Mouse (Mus musculus): Measurements from ENCODE around the gene Nsg2.
A peak's percentile ranks its signal among the peaks of the same experiment; 100 is the strongest.
"Not testable (repeated sequence)": the region's sequence is repeated elsewhere in the genome, so short reads cannot be mapped to it uniquely, and the experiment has no call there.

Nsg2 gene

DNA sequence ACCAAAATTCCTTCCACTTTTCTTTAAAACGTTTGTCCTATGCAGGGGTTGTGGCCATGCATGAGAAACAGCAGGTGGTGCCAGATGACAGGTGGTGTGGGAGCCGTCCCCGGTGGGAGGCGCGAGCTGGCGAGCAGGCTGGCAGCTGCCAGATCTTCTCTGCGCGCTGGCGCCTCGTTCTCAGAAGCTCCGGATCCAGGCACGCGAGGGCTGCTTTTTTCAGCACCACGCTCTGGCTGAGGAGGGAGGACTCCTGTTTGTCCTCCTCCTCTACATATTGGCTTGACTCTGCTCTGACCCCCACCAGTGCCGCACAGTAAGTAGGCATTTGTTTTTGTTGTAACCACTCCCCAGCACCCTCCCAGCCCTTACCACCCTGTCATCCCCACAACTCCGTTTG, at the start of gene Nsg2:
Nsg2 (plus strand) TSS at position 183 of the 400 bp plus-strand sequence.
- DNase-seq (ENCODE audit: low spot score in 2 of 2) = peak; percentile 74 to 89

DNA sequence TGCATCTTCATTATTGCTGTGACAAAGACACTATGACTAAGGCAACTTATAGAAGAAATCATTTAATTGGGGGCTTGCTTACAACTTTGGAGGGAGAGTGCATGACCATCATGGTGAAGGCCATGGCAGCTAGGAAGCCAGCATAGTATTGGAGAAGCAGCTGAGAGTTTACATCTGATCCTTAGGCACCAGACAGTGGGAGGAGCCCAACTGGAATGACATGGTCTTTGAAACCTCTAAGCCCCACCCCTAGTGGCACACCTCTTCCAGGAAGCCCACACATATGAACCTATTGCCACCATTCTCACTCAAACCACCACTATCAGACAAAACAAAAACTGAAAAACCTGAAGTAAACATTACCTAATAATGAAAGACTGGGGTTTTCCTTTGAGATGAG, 40.2 kb upstream of the Nsg2 start:
- DNase-seq (ENCODE audit: low spot score in 2 of 2) = no peak

DNA sequence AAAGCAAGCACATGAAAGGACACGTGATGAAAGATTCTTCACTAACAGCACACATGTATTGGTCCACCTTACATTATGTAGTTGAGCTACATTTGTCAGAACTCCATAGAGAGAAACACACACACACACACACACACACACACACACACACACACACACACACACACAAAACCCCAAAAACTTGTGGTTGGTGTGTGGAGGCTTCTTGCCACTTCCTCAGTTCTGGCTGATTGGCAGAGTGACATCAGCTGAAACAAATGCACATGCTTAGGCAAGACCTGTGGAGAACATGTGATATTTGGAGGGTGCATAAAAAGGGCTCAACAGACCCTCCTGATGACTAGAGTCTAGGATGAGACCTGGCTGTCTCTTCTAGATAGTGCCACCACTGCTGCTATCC, 36.3 kb upstream of the Nsg2 start:
- DNase-seq (ENCODE audit: low spot score in 2 of 2) = no peak

DNA sequence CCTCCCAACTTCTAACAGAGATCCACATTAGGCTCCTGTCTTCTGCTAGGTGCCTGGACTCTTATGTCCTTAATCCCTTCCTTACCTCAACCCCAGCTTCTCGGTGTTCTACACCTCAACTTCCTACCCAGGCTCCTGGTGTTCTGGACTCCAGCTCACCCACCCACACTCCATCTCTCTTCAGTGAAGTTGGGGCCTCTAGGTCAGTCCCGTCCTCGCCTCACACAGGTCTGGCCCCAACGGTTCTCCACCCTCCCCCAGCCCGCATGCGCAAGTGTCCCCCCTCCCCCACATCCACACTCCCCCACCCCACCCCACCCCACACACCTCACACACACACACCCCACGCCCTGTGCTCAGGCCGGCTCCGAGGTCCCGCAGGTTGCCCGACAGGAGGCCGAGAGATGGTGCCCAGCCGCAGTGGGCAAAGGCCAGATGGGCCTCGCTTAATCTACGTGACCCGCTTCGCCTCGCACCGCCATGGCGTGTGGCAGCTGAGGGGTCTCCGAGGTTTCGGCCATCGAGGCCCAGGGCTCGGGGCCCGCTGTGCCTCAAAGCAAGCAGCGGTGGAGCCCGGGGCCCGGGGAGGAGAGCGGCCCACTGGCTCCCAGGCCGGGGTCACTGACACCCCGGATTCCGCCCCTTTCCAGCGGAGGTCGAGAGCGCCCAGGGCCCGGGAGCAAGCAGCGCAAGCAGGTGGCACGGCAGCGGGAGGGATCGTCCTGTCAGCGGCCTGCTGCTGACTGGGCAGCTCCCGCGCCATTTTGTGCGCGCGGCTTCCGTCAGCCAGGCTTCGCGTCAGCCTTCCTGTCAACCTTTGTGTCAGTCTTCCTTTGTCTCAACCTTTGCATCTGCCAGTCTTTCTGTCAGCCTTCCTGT, 34.8 kb upstream of the Nsg2 start, which contains the start of gene 4930524B15Rik:
4930524B15Rik (plus strand) TSS at position 337 of the 879 bp plus-strand sequence.
- peak in 1 of 2 experiments; percentile 14 for DNase-seq (ENCODE audit: low spot score in 2 of 2)

DNA sequence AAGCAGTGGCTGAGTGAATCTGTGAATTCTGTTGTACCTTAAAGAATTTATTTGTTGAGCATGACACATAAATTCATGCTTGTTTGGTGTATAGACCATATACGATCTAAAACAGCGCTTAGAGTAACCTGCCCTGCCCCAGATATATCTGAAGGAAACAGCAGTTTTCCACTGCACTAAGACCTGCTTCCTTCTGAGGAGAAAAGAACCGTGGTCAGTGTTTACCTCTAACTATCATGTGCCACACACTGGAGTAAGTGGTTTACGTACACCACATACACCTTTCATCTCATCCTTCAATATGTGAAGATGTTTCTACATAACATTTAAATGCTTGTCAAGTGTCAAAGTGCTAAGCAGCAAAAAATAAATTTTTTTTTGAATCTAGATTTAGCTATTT, 26.1 kb upstream of the Nsg2 start:
- DNase-seq (ENCODE audit: low spot score in 2 of 2) = no peak

DNA sequence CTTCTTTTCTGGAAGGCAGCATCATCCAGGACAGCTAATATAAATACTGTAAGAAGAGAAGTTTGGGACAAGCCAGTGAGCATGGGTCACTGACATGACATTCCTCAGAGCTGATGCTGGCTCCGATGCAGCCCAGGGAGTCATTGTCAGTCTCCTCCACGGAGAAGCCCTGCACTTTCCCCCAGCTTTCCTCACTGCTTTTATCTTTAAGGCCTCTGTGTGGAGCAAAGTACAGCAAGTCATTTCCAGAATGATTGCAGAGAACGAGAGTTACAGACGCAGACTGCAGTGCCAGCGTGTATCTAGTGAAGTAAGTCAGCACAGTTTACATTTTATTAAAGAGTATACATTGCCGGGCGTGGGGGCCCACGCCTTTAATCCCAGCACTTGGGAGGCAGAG, 25.4 kb upstream of the Nsg2 start:
- DNase-seq (ENCODE audit: low spot score in 2 of 2) = no peak

DNA sequence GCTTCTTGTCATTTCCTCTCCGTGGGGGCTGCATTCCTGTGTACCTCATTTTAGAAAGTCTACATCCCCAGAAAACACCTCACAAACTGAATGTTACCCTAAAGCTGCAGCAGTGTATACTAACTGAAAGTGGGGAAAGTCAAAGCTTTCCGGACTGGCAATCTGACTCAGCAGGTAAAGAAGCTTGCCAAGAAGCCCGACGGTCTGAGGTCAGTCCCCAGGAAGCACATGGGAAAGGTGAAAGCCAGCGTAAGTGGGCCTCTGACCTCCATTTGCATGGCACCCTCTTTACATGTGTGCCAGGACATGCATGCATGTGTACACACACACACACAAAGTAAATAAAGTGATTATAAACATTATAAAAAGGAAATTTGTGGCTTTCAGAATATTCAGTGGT, 24.6 kb upstream of the Nsg2 start:
- DNase-seq (ENCODE audit: low spot score in 2 of 2) = no peak

DNA sequence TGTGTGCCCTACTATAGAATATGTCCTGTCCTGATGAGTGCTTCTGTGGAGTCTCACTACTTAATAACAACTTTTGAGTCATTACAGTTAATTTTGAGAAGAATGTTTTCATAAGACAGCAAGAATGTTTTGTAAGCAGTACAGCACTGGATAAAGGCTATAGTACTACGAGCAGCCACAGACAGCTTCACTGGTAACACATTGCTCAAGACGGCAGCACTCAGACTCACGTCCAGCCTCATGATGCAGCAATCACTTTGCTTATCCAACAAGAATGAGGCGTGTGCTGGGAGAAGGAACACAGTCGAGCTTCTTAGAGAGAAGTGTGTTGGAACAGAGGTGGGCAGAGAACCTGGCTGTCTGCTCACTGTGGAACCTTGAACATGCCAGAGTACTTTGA, 24.1 kb upstream of the Nsg2 start:
- DNase-seq (ENCODE audit: low spot score in 2 of 2) = no peak

DNA sequence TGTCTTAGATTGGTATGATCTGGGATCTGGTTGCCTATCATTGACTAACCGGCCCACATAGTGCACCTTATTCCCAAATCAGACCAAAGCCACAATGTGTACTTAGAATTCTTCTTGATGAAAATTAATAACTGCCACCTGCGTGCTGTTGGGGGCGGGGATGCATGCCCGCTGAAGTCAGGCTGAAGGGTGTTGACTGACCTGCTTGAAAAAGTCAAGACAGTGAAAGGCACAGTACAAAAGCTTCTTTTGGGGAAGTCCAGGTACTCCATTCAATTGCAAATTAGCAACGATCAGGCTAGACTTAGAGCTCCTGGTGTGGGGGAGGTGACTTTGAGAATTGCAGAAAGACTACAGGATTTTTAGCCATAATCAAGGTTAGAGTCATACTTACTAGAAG, 20.2 kb upstream of the Nsg2 start:
- not testable (repeated sequence) for DNase-seq (ENCODE audit: low spot score in 2 of 2)

DNA sequence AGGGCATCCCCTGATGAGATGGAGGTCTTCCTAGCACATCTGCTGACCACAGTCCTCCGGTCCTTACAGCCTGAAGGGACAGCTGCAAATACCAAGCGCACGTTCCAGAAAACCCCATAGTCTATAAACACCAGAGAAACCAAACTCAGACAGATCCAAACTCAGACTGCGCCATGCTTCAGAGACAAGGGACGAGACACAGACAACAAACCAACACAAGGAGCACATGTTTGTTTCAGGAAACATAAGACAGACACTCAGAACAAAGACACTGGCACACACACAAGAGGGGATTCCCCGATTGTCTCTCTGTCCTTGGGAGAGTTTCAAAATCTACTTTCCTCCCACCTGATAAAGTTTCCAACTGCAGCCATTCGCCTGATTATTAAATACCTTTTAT, 18.4 kb upstream of the Nsg2 start:
- no peak for DNase-seq (ENCODE audit: low spot score in 2 of 2)

DNA sequence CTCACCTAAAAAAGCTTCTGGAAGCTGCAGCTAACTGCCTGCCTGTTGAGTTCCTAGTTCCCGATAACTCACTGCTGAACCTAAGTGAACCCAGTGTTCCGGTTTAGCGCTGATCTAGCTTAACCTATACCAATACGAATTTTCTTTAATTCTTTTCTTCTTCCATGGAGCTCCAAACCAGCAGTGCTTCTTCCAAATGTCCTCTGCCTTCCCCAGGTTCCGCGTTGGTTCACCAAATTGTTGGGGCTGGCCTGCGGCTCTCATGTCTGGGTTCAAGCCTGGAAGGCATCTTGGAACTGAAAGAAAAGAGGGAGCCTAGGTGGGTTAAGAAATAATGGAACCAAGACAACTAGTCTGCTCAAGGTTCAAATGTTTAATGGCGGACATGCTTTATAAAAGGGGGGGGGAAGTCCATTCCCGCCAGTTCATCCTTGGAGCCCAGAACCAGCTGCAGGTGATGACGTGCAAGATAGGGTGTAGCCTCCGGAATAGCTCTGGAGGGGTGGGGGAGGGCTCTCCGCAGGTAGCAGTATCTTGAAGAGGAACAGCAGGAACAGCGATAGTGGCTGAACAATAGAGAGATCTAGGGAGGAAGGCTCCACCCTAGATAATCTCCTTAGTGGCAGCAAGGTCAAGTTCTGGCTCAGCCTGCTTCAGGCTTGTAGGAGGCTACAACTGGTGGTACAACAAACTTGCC, 17.9 kb upstream of the Nsg2 start:
- not testable (repeated sequence) for DNase-seq (ENCODE audit: low spot score in 2 of 2)

DNA sequence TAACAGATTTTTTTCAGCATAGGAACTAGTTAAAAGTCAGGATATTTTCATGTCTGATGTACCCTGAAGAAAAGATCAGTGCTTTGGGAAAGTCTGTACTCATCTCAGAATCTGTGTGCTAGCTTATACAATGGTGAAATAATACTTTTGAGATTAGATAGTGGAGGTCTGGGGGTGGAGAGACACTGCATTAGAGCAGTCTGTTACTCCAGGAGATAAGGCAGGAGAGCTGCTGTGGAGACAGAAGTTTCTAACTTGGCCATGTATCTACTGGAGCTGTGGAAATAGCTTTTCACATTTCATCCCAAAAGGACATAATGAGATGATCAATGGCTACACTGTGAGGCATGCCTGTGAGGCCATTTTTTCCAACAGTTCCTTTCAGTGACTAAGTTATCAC, 17.0 kb upstream of the Nsg2 start:
- no peak for DNase-seq (ENCODE audit: low spot score in 2 of 2)

DNA sequence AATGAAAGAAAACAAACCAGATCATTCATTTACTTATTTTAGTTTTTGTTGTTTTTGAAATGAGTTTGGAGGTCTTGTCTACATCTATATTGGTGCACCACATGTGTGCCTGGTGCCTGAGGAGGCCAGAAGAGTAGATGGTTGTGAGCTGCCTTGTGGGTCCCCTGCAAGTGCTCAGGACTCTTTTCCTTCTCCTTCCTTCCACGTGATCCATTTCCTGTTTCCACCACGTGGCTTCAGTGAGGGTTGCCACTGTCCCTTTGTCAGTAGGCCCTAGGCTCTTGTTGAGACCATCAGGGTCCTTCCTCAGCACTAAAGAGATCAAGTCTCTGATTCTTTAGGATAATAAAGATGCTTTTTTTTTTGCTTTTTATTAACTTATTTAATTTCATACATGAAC, 15.5 kb upstream of the Nsg2 start:
- no peak for DNase-seq (ENCODE audit: low spot score in 2 of 2)

DNA sequence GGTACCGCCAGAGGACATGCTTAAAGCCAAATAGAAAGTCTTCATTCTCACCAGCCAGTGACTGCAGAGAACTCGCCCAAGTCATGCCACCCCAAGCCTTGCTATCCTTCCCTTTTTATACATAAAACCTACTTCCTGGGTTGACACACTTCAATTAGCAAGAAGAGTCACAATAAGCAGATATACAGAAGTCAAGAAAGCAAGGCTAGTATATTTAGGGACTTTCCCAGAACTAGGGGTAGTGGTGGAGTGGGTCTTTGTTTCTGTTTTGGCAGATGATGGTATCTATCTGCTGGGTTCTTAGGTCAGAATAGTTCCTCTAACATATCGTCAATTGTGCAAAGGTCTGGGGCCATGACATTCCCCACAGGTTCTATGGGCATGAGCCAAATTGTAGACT, 7.7 kb upstream of the Nsg2 start:
- no peak for DNase-seq (ENCODE audit: low spot score in 2 of 2)

DNA sequence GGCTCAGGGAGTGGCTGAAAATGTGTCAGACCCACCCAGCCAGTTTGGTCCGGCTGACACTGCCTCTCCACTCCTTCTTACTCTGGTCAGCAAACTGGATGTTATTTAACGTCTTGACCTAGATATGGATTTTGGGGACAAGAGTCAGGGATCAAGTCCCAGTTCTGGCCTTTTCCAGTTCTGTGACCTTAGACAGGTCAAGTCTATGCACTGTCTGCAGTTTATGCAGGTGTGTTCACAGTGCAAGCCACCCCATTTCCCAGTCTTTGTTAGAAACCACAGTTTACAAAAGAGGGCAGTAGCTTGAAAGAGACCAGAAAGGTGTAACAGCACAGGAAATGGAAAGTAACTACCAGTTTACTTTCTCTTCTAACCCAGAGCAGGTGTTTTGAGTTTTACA, 547 bp upstream of the Nsg2 start:
- DNase-seq (ENCODE audit: low spot score in 2 of 2) = no peak

DNA sequence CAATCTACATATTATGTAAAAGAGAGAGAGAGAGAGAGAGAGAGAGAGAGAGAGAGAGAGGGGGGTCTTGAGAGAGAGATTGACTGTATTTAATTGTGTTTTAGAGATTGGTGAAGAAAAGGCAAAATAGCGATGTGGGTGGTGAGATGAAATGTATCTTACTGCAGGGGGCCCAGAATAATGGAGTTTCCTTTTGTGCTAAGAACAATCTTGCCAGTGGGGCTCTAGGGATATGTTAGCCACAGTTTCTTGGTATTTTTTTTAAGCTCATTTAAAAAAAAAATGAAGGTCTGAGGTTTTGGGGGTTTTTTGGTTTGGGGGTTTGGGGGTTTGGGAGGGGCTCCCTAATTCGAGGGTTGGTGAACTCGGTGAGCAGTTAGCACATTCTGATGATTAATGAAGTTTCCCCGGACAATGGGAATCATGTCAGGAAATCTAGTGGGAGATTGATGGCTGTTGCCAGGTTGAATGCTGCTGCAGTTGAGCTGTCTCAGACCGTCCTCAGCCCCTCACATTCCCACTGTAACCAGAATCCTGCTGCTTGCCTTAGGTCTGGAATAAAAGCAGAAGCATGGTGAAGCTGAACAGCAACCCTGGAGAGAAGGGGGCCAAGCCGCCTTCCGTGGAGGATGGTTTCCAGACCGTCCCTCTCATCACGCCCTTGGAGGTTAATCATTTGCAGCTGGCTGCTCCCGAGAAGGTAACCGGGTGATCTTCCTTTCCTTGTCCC, 1.1 kb downstream of the Nsg2 start:
- peak in 1 of 2 experiments; percentile 35 for DNase-seq (ENCODE audit: low spot score in 2 of 2)

DNA sequence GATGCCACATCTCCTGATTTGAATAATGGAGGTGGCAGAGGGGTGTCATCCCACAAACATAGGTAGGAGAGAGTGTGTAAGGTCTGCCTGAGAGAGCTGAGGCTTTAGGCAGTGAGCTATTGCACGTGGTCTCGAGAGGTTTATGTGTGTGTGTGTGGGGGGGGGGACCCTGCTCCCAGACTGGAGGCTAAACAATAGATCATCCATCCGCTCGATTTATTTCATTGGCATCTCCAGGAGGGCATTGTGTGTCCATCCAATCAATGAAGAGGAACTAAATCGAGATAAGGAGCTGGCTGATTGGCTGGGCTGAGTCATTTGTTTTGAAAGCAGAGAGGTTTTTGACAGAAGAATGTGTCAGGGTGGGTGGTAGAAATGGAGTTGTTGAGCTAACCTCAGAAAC, 2.4 kb downstream of the Nsg2 start:
- DNase-seq (ENCODE audit: low spot score in 2 of 2) = no peak

DNA sequence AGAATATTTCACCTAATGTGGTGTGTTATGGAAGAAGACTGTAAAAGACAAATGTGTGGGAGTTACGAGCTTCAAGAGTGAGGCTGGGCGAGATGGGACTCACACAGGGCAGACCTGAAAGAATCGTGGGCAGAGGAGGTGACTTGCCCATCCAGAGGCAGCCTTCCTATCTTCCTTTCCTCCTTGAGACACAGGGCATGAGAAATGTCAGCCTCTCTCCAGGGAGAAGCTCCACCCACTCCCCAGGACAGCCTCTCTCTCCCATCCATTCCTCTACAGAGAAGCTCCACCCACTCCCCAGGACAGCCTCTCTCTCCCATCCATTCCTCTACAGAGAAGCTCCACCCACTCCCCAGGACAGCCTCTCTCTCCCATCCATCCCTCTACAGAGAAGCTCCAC, 7.8 kb downstream of the Nsg2 start:
- not testable (repeated sequence) for DNase-seq (ENCODE audit: low spot score in 2 of 2)

DNA sequence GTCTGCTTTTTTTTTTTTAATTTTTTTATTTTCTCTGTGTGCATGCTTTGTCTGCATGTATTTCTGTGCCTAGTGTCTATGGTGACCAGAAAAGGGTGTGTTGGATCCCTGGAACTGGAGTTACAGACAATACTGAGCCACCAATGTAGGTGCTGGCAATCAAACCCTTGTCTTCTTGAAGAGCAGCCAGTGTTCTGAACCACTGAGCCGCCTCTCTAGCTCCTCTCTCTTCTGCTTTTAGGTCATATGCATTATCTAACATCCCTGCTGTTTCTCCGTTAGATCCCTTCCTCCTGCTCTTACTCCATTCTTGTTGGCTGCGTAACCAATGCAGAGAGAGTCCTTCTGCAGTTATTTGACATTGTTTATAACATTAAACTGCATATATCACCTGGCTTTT, 8.6 kb downstream of the Nsg2 start:
- DNase-seq (ENCODE audit: low spot score in 2 of 2) = no peak

DNA sequence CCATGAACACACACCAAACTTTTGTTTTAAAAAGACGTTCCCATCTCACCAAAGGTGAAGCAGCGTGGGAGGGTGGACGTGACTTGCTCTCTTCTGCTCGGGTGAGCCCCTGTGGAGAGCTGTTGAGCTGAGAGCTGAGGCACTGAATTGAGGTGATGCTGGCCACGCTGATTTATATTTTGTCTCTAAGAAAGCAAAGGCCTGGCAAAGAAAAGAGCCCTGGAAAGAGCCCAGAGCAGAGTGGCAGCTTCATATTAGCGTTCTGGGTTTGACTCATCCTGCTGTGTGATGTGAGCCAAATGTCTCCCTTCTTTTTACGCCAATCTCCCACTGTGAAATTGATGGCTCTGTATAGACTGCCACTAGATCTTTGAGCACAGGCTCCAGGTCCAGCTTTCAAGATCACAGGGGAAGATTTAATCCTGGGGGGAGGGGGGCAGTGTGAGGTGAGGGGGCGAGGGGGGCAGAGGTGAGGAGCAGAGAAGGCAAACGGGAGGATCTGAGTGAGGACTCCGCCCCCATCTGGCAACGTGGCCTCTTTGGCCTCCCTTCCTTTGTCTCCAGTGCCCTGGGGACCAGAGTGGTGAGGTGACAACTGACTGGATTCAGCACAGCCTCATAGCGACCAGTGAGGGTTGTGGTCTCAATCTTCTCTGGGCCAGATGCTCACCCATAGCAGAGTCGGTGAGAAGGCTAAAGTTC, 9.8 kb downstream of the Nsg2 start:
- peak in 1 of 2 experiments; percentile 41 for DNase-seq (ENCODE audit: low spot score in 2 of 2)

DNA sequence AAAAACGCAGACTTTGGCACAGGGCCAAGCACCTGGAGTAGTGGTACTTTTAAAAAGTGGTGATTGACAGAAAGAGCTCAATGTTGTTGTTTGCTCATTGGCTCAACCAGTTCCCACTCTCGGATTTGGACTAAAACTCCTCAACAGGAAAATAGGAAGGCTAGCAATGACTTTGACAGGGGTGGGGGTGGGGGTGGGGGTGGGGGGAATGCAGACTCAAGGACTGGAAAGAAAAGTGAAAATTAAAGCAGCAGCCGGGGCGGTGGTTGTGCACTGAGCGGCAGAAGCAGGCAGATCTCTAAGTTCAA, 10.4 kb downstream of the Nsg2 start:
- no peak for DNase-seq (ENCODE audit: low spot score in 2 of 2)

Data from cerebellum, postnatal 4 days (tissue).